Mouse (Mus musculus) splenic B cell, adult 2 months (primary cell): ENCODE measurements around the gene Sla2.
"Not testable (repeated sequence)": the region's sequence is repeated elsewhere in the genome, so short reads cannot be mapped to it uniquely, and the experiment has no call there.

Experiments used
- DNase-seq: peaks from one replicate; pipeline ENCODE4 v3.0.0-alpha.2; 2011; ENCODE audit warnings: low read depth, low spot score
- H3K27me3 ChIP-seq: 2 replicates; pipeline ENCODE4 v1.6.1; 2012; ENCODE audit warnings: mild to moderate bottlenecking, low read length, moderate library complexity, mixed read lengths; ENCODE audit not compliant: control insufficient read depth, poor library complexity, insufficient read depth, severe bottlenecking
- H3K36me3 ChIP-seq: 2 replicates; pipeline ENCODE4 v1.6.1; 2012; ENCODE audit warnings: mild to moderate bottlenecking, low read length, moderate library complexity, mixed read lengths; ENCODE audit not compliant: control insufficient read depth, poor library complexity, insufficient read depth, severe bottlenecking

Gene Sla2

DNA sequence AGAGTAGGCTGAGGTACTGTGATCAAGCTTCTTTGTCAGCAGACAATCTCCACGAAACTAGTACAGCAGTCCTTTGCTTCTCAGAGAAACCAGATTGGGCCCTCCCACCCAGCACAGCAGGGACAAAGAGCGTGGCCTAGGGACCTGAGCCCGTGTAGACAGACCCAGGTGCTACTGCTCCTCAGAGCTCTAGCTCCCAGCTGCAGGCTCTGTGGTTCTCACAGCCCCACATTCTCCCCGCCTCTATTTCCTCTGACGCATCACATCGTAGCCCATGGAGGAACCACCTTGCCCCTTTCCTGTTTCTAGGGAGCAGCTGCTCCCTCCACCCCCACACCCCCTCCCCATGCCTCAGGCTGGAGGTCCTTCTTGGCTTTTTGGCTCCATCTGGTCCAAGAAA is at the start of gene Sla2:
Sla2 (minus strand) TSS at position 176 of the 400 bp plus-strand sequence.
- DNase-seq, result peak; percentile 38
- H3K36me3 ChIP-seq, result no peaks in the 10 kb centered on the region
- H3K27me3 ChIP-seq, result no peaks in the 10 kb centered on the region

DNA sequence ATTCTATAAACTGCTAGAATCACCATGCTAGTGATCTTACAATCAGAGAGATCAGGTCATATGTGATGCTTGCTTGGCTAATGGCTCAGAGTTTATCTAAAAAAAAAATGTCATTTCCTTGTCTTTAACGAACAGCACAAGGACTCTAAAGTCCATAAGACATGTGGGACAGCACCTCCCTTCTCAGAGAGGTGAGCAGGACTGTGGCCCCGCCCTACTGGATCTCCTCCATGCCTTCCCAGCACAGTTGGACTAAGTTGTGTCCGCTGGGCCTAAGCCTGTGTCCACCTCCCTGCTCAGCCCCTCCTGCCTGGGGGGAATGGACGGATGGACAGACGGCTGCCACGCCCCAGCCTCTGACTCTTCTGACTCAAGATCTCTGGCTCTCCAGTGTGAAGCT is 48.0 kb upstream of the Sla2 start:
- no peak for DNase-seq
- Histone ChIP-seq H3K36me3 (0 out of 2 replicates have a peak, but pooled peaks cover 1% of the 10 kb centered on the region), H3K27me3 (no peaks in the 10 kb centered on the region)

DNA sequence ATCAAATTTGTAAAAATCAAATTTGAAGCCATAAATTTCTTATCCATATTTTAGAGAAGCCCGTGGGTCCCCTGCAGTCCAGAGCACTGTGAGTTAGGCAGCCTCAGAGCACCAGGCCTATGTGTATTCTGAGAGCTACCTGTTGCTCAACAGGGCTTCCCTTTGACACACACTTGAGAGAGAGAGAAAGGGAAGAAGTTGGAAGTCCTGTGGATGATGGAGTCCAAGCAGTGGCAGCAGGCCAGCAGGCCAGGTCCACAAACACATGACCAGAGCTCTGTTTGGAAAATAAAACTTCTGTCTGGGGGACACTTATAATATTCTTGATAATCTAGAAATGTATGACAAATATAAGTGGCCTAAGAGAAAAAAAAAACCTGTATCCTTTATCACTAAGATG is 46.4 kb upstream of the Sla2 start:
- Histone ChIP-seq H3K27me3 (no peaks in the 10 kb centered on the region), H3K36me3 (0 out of 2 replicates have a peak, but pooled peaks cover 1% of the 10 kb centered on the region)
- no peak for DNase-seq

DNA sequence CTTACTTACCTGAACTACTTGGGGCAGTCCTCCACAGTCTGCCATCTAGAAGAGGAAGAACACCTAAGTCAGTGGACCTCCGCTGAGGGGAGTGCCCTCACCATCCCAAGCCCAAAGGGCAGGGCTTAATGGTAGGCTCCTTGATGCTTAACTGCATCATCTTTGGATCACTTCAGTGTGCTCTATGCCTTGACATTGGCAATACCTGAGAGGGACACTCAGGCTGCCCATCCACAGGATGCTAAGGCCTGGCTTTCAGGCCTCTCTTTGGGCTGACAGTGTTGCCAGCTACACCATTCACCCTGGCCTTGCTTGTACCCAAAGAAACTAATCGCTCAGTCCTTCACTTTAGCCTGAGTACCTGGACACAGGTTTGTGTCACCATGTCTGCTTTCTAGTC is 44.4 kb upstream of the Sla2 start:
- no peak for DNase-seq
- H3K27me3 ChIP-seq, result no peaks in the 10 kb centered on the region
- H3K36me3 ChIP-seq, result peaks cover 2% of the 10 kb centered on the region; the same call in 1 of the 2 replicates

DNA sequence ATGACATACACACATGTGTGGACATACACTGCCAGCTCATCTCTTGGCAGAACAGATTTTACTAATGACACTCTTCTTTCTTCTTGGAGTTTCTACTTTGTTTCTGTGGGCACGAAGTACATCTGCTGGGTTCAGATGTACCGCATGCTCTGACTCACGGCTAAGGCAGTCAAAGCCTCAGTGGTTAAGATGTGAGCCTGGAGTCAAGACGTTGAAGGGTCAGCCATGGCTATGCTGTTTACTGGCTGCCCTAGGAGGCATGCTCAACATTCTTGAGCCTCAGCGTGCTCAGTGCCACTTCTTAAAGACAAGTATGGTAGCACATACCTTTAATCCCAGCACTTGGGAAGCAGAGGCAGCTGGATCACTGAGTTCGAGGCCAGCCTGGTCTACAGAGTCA is 43.6 kb upstream of the Sla2 start:
- Histone ChIP-seq H3K27me3 (no peaks in the 10 kb centered on the region), H3K36me3 (peaks cover 2% of the 10 kb centered on the region; the same call in 1 of the 2 replicates)
- DNase-seq, result no peak

DNA sequence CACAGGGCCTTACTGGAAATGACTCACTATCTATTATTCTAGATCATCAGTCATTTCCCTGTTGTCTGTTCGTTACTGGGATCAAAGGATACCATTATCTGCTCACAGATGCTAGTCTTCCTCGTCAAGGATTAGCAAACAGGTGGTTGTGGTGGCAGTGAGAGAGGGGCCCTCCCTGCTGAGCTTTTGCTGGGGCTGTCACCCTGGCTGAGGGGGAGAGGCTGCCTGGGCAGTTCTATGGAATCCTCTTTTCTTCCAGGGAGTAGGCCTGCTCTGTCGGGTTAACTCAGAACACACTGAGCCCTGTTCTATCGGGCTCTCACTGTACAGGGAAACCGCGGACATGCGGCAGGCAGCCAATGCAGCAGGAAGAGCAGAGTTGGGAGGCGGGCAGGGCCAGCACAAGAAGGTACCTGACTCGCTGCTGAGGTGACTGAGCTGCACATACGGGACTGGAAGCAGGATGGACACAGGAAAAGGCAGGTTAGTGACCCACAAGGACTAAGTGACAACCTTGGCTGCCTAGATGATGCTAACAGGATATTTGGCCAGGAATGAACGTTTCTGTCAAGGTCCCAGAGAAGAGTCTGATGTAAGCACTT is 42.6 kb upstream of the Sla2 start:
- H3K27me3 ChIP-seq, result no peaks in the 10 kb centered on the region
- DNase-seq, result no peak
- peaks cover 2% of the 10 kb centered on the region; the same call in 1 of the 2 replicates for H3K36me3 ChIP-seq

DNA sequence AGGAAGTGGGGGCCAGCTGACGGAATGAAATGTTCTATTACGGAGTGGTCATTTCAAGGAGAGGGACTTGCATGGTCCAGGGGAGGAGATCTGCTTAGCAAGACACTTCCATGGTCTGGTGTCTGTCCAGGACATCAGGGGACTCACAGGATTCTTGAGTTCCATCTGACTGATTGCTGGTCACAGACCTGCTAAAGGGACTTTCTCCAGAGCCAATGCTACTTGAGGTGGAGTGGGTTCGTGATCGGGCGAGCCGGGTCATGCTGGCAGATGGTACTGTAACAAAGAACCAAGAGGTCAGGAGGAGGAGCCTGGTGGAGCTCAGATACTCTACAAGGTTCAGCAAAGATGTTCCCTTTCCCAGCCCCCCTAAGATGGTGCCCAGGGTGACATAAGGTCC is 41.6 kb upstream of the Sla2 start:
- H3K27me3 ChIP-seq, result no peaks in the 10 kb centered on the region
- H3K36me3 ChIP-seq, result peaks cover 2% of the 10 kb centered on the region; the same call in 1 of the 2 replicates
- DNase-seq, result no peak

DNA sequence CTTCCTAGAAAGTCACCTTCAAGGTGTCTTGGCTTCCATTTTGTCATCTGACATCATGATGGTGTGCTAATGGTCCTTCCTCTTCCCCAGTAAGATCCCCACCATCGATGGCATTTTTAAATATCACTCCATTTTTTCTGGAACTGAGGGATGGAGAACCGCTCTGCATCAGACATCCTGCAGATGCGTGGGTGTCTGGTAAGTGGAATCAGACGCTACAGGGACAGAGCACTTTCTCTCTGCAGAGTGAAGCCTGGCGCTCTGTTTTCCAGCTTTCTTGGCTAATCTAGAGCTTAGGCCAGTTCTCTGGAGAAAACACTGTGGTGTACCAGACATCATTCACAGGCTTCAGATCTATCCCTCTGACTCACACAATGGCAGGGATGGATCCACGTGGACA is 40.7 kb upstream of the Sla2 start:
- peaks cover 2% of the 10 kb centered on the region; the same call in 1 of the 2 replicates for H3K36me3 ChIP-seq
- no peaks in the 10 kb centered on the region for H3K27me3 ChIP-seq
- DNase-seq, result no peak

DNA sequence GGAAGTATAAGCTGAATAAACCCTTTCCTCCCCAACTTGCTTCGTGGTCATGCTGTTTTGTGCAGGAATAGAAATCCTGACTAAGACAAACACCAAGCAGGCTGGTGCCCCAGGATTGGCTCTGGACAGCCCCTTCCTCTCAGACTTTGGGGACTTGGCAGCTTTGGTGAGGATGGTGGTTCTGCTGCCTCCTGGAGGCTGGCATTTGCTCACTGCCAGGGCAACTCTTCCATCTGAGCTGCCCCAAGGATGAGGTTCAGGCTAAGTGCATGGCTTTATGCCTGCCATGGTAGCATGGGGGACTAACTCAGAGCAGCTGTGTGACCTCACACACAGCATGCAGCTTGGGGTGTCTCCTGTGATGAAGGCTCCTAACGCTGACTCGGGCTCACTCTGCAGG is 38.6 kb upstream of the Sla2 start:
- DNase-seq, H3K27me3 ChIP-seq, H3K36me3 ChIP-seq: not testable (repeated sequence)

DNA sequence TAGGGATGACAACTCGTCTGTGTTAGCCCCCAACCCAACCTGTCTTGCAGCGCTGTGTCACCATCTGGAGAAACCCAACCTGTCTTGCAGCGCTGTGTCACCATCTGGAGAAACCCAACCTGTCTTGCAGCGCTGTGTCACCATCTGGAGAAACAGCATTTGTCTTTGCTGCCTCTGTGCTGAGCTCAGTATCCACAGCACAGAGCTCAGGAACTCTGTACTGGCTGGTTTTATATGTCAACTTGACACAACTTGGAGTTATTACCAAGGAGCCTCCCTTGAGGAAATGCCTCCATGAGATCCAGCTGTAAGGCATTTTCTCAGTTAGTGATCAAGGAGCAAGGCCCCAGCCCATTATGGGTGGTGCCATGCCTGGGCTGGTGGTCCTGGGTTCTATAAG is 38.1 kb upstream of the Sla2 start:
- H3K27me3 ChIP-seq, H3K36me3 ChIP-seq, DNase-seq: not testable (repeated sequence)

DNA sequence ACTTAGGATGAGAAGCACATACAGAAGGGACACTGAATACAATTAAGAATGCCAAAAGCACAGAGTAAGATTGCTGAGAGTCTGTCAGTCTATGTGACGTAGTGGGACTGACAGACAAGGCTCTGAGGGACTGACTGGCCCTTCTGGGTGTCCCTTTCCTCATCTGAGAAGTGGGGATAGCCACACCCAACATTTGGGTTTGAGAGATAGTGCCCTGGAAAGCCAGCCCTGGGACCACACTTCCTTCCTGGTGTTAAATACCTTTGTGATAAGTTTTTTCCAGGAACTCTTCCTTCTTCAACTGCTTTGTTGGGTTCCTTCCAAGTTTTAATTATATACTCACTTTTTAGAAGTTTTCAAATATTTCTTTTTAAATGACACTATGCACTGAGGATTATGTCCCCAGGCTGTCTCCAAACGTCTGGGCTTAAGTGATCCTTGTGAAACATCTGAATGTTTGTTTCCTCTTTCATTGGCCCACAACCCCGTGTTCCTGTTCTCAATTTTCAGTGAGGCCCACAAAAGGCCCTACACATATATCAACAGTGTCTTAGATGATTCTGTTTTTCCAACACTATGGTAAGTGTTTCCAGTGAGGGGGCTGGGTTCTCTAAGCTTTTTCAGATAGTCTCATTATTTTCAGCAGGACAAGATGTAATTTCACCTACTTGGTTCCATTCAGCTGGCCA is 37.4 kb upstream of the Sla2 start:
- H3K36me3 ChIP-seq, result peaks cover 2% of the 10 kb centered on the region; the same call in 1 of the 2 replicates
- H3K27me3 ChIP-seq, result no peaks in the 10 kb centered on the region
- no peak for DNase-seq

DNA sequence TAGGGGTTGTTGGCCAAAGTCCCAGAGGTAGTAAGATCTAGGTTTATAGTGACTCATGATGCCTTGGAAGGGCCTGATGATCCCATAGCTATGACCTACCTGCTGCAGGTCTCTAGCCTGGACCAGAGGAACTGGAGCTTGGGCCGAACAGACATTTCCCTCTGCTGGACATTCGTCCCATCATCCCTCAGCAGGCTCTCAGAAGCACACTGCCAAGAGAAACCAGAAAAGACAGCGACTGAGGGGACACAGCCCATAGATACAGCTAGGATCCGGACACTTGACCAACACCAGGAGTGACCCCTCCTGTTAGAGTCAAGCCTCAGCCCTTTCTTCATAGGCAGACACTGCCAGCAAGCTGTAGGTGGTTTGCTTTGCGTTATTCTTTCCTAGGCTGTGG is 36.1 kb upstream of the Sla2 start:
- DNase-seq, result no peak
- peaks cover 2% of the 10 kb centered on the region; the same call in 1 of the 2 replicates for H3K36me3 ChIP-seq
- no peaks in the 10 kb centered on the region for H3K27me3 ChIP-seq

DNA sequence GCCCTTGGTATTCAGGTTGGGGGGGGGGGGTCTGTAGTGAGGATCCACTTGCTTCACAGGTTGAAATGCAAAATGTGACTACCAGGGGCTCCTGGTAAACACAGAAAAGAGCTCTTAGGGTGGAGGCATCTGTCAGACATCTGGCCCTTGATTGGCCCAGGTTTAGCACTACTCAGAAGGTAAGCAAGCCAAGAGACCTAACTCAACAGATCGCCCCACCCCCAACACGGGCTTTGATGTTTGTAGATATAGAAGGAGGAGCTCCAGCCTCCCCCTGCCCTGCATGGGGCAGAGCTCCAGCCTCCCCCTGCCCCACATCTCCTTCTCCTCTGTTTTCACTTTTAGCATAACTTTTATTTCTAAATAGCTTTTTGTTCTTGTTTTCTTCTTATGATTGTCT is 32.8 kb upstream of the Sla2 start:
- H3K36me3 ChIP-seq, result no peaks in the 10 kb centered on the region
- no peaks in the 10 kb centered on the region for H3K27me3 ChIP-seq
- no peak for DNase-seq

DNA sequence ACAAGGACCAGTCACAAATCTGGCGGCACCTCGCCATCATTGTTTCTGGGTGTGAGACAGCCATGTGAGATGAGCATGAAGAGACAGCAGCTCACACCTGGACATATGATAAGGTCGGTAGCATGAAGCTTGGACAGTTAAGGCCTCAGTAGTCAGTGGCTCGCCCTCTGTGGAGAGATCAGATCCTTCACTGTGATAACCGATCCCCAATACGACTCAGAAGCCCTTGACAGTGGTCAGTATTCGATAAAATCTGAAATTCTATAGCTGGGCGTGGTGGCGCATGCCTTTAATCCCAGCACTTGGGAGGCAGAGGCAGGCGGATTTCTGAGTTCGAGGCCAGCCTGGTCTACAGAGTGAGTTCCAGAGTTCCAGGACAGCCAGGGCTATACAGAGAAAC is 32.2 kb upstream of the Sla2 start:
- DNase-seq, H3K27me3 ChIP-seq, H3K36me3 ChIP-seq: not testable (repeated sequence)

DNA sequence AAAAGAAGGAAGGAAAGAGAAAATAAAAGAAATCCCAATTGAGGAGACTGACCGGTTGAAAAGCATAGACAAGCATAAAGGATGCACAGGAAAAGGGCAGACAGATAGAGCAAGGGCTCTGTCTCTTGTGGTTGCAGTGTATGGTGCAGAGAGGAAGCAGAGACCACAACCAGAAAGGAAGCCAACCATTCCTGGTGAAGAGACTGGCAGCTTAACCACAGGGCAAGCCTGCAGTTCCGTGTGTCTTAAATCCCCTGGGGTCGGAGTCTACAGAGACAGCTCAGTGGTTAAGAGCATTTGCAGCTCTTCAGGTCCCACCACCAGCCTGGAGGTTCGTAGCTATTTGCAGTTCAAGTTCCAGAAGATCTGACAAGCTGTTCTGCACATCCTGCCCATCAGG is 31.6 kb upstream of the Sla2 start:
- H3K27me3 ChIP-seq, result no peaks in the 10 kb centered on the region

More for the DNA sequence above, 31.6 kb upstream of the Sla2 start:
- peak; percentile 55 for DNase-seq
- H3K36me3 ChIP-seq, result no peaks in the 10 kb centered on the region
